Mouse (Mus musculus) cerebellum, adult 9-10 months (tissue): ENCODE measurements around the gene Map7d3.
A peak's percentile ranks its signal among the peaks of the same experiment; 100 is the strongest.

Experiments
- DNase-seq: peaks from one replicate; pipeline ENCODE4 v3.0.0; 2022

Gene Map7d3

GRCm38 (mm10) chrX:56821765-56822603, at the start of gene Map7d3:
TSS of gene Map7d3 (minus strand) at chrX:56822326.
- no peak for DNase-seq

- no peak for DNase-seq
These were observed 47.7 kb upstream of the Map7d3 start, which contains the start of gene Adgrg4 for GRCm38 (mm10) chrX:56869863-56870262. TSS of gene Adgrg4 (plus strand) at chrX:56870163.

- DNase-seq = no peak
These were observed 19.1 kb upstream of the Map7d3 start for GRCm38 (mm10) chrX:56841255-56841654.

GRCm38 (mm10) chrX:56839369-56839768, 17.2 kb upstream of the Map7d3 start:
- DNase-seq = peak; percentile 30

DNA sequence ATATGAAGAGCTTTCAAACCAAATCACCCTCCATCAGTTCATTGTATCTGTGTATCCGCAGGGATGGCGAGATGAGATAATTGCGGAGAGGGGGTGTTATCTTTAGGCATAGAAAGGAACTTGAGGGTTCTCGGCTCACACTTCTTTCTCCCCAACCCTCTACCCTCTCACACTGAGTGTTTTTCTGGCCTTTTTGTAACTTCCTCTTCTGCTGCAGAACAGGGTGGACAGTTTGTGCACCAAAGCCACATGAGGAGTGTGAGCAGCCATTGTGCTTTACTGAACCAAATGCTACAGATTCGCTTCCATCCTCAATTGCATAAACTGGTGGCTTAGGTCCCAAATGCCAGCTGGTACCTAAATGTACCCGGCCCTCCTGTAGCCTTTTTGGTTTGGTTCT, 13.7 kb upstream of the Map7d3 start:
- DNase-seq = no peak

DNA sequence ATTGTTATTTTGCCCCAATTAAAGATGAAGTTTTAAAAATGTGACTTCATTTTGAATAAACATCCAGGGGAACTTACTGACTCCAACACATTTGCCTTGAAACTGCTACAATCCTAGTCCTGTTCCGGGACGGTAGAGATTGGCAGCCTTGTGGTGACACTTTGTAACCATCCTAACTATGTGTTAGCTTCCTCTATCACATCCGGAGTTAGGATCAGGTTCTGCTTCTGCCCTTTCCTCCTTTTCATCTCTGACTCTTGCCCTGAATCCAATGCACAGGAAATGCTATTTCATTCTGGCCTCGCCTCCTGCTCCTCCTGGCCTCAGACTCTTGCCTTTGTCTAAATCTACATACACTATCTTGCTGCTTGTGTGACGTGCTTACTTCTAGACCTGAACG, 5.4 kb upstream of the Map7d3 start:
- DNase-seq = no peak

- peak; percentile 67 for DNase-seq
These were observed 30.9 kb downstream of the Map7d3 start for GRCm38 (mm10) chrX:56791268-56791667.

DNA sequence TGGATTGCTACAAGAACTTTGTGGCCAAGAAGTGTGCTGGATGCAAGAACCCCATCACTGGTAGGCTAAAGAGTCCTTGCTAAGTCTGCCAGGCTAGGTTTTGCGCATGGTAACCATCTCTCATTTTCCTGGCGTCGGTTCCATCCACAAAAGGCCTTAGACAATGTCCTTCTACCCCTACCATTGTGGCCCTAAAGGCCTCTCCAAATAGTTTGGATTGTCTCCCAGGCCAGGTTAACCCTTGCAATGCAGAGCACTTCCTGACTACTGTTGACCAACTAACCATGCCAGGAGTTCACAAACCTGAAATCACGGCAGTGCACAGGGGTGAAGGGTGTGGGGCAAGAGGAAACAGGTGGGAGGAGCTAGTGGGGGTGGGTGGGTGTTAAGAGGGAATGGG, 31.5 kb downstream of the Map7d3 start:
- no peak for DNase-seq

DNA sequence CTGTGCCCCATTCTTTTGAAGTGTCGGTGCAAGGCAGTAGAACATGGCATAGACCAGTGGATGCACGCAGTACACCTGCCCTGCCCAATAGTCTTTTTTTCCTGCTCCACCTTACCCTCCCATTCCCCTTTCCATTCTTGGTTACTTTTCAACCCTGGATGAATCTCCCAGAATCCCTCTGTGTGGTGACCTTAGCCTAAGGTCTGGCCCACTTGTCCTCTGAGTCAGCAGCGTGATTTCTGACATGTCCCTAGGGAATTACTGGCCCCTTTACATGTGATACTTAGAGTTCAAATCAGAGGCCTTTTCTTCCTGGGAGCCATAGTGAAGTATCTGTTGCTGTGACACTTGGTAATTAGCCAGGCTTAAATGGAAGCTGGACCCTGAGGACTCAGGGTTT, 34.6 kb downstream of the Map7d3 start:
- no peak for DNase-seq

DNA sequence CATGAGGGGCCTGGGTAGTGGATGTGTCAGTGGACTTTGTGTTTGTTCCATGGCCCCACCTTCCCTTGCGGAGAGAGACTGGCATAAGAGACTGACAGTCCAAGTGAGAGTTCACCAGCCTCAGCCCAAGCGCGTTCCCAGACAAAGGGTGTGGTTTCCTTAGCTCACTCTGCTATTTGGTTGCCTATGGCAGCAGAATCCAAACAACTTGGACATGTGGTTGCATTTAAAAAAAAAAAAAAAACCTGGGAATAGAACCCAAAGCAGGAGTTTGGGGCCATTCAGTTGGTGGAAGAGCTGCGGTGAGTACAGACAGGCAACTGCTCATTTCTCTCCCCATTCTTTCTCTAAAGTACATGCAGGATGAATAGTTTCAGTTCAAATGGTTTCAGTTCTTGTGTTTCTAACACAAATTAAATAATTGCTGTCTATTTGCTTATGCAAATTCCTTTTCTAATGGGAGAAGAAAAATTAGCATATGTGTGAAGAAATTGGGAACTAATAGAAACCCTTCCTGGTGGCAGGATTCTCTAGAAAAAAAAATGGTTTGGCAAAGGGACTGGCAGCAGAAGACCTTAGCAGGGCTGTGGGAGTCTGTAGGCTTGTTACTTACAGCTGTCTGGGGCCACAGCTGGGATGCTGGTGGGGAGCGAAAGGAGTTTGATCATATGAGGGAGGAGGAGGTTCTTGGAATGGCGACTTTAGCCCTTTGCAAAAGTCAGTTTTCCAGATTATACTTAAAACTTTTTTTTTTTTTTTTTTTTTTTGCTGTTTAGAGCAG, 35.7 kb downstream of the Map7d3 start:
- DNase-seq = no peak

- no peak for DNase-seq
These were observed 48.8 kb downstream of the Map7d3 start for GRCm38 (mm10) chrX:56773329-56773728.

GRCm38 (mm10) chrX:56771751-56772150, 50.4 kb downstream of the Map7d3 start:
- DNase-seq = no peak

DNA sequence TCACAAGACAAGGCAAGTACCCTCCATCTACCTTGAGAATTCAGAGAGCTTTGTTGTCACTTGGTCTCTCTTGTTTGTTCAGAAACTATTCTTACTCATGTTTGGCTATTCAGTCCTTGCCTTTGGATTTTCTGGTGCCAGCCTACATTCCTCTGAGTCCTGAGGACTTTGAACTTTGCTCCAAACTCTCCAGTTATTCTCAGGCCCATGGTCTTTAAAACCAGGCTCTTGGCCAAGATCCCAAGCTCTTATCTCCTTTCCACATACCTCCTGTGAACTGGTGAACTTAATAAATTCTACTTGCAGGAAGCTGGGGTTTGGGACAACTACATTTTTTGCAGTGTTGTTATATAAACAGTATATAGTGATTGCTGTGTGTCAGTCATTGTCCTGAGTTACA, 52.3 kb downstream of the Map7d3 start:
- DNase-seq = no peak

DNA sequence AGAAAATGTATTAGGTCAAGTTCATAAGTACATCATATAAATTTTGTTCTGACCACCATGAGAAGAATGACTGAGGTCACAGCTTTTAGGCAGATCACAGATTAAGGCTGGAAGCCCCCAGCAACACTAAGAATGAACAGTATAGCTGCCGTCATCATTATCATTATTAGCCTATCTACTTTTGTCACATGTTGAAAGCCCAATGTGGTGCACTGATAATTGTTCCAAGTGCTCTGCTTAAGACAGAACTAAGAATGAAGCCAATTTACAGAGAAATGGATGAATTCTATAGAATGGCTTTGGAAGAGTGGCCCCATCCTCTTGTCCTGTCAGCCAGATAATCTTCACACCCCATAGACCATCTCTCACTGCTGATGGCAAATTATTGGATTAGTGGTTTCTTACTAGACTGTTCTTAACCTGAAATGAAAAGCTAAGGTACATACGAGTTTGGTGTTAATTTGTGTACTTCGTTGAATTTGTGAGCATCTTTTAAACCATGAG, 61.8 kb downstream of the Map7d3 start:
- no peak for DNase-seq

DNA sequence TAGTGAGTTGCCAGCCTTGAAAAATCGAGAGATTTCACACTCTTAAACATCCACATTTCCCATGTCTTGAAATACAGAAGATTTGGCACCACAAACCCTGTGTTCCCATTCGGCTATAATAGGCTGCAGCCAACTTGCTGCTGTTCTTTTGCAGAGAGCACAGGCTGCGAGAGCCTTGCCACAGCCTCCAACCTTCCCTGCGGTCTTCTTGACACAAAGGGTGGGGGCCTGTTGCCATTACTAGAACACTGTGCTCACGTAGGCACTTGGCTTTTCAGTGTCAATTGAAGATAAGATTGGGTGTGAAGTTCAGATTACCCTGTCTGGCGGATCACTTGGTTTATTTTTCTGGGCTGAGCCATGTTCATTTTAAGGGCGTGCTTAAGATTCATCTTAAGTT, 65.8 kb downstream of the Map7d3 start:
- no peak for DNase-seq

DNA sequence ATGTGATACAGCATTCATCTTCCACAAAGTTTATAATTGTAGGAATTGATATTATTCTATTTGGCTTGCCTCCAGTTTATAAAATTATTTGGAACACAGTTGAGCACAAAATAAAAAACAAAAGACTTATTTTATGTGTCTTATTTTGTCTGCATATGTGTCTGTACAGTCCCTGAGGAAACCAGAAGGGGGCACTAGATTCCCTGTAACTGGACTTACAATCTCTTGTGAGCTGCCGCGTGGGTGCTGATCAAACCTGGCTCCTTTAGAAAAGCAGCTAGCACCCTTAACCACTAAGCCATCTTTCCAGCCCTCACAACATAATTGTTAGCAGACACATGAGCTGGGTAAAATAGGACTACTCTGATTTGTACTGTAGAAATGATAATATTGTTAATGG, 66.5 kb downstream of the Map7d3 start:
- DNase-seq = peak; percentile 63

DNA sequence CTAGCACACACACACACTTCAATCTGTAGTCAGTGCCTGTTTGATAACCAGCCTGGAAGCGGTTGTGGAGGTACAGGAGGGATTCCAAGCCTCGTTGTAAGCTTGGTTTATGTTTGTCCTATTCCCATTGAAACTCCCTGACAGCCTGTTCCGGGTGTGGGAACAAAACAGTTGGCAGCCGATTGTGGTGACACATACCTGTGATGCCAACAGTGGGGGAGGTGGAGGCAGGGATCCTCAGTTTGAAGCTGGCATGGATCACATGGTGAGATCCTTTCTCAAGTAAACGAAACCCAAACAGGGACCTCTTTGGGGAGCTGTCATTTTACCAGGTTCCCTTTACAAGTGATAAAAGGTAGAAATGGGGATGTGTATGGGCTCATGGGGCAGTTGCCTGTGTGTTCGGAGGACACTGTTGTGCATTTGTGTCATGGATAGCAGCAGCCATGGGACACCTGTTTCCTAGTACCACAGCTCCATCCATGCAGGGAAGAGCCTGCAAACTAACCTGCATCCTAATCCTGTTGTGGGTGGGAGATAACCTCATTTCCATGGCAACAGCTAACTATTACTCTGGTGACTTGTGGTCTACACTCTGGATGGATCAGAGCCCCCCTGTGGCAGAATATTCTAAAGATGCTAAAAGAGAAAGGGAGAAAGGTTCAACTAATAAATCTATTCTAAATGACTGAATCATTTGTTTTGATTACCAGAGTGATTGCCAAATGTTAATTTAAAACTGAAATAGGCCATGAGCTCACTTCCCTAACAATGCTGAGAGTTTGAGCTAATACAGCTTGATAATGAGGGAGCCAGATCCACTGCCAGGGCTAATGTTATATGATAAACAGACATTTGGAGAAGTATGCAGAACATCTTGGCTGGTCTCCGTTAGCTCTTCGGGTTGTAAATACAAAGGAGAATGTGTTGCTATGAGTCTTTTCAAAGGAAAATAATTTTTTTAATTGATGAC, 68.5 kb downstream of the Map7d3 start:
- peak; percentile 68 for DNase-seq

GRCm38 (mm10) chrX:56752144-56752543, 70.0 kb downstream of the Map7d3 start:
- no peak for DNase-seq

DNA sequence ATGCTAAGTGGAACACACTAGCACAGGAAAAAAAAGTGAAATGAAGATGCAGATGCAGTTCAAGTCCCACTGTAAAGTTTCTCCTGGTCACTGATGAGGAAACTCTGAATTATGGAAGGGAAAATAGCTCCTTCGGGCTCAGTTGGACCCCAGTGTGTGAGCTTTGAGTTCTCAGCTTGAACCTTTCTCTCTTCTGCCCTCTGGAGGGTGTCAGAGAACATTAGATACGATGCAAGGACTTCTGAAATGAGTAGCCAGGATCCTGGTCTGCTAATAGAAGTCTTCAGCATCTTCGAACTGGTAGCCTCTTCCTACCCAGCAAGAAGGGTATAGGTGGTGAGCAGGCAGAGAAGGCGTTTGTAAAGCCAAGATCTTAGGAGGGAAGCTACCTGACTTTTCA, 70.6 kb downstream of the Map7d3 start:
- DNase-seq = no peak
